ENCODE assay signal across 8 mouse cellular contexts in genomic region chr9:107568331-107569261, GRCm38 (mm10). TPM values are rescaled to one million over a fixed set of nuclear protein-coding genes. Genes with fewer than 3 reads are reported as not detected.
DNase-seq lines count a peak whose midpoint lies in the region; ATAC-seq and TF ChIP-seq lines count a peak whose summit lies in the region.

No protein-coding gene starts in this region.

- TF ChIP-seq CTCF in intestine, postnatal 0 days (IDR thresholded peaks at IDR 0.05; ENCODE audit: low read depth) = no peak
- no peak for TF ChIP-seq CTCF in small intestine, adult 2 months (IDR thresholded peaks at IDR 0.05; ENCODE audit: extremely low read depth, insufficient read length, insufficient replicate concordance, low read depth, low read length)

- peak; percentile 76 to 79 for DNase-seq in left cerebral cortex, adult 18-20 months (ENCODE audit: low spot score in 2 of 2)
- DNase-seq in left cerebral cortex, adult 11 months (ENCODE audit: low spot score) = no peak
- DNase-seq in embryo, embryonic 9.5 days (ENCODE audit: extremely low spot score) = peak; percentile 91

- ATAC-seq in granulocyte monocyte progenitor cell, adult 5-6 weeks (replicated peaks; ENCODE audit: poor library complexity, severe bottlenecking) = peak; percentile 55
- peak; percentile 67 for ATAC-seq in intestine, postnatal 0 days
- peak; percentile 77 for ATAC-seq in limb, embryonic 12.5 days (ENCODE audit: insufficient number of reproducible peaks, insufficient read depth, low FRiP score, low TSS enrichment, low read depth)
- ATAC-seq in midbrain, embryonic 13.5 days = peak; percentile 91

- peak overlapping the region; percentile 72 for H3K9ac ChIP-seq in intestine, postnatal 0 days (ENCODE audit: low read depth, low read length)
- peak overlapping the region; percentile 88 for H3K9ac ChIP-seq in limb, embryonic 12.5 days (replicated peaks)
- H3K9ac ChIP-seq in midbrain, embryonic 13.5 days (replicated peaks) = peak overlapping the region; percentile 96

- H3K27me3 ChIP-seq in intestine, postnatal 0 days (replicated peaks; ENCODE audit: control insufficient read depth, insufficient read depth, low read length) = no peaks in the 10 kb centered on the region
- H3K27me3 ChIP-seq in limb, embryonic 12.5 days = no peaks in the 10 kb centered on the region
- no peaks in the 10 kb centered on the region for H3K27me3 ChIP-seq in midbrain, embryonic 13.5 days
- H3K27me3 ChIP-seq in small intestine, adult 2 months (ENCODE audit: control insufficient read depth, insufficient read depth, low read length) = no peaks in the 10 kb centered on the region

- peak overlapping the region; percentile 81 for H3K4me2 ChIP-seq in intestine, postnatal 0 days (replicated peaks; ENCODE audit: low read depth)
- H3K4me2 ChIP-seq in limb, embryonic 12.5 days = peak overlapping the region; percentile 96
- H3K4me2 ChIP-seq in midbrain, embryonic 13.5 days (replicated peaks) = peak overlapping the region; percentile 96

- peaks cover 20% of the 10 kb centered on the region for H3K4me1 ChIP-seq in intestine, postnatal 0 days (replicated peaks; ENCODE audit: control insufficient read depth, insufficient read depth, low read length)
- H3K4me1 ChIP-seq in limb, embryonic 12.5 days (replicated peaks) = peaks cover 47% of the 10 kb centered on the region
- peaks cover 67% of the 10 kb centered on the region for H3K4me1 ChIP-seq in midbrain, embryonic 13.5 days (replicated peaks)
- peaks cover 39% of the 10 kb centered on the region for H3K4me1 ChIP-seq in small intestine, adult 2 months (ENCODE audit: control insufficient read depth, insufficient read depth, insufficient read length, low read length)

- H3K27ac ChIP-seq in intestine, postnatal 0 days (ENCODE audit: low read depth, low read length) = peak overlapping the region; percentile 84
- peak overlapping the region; percentile 90 for H3K27ac ChIP-seq in limb, embryonic 12.5 days
- peak overlapping the region; percentile 89 for H3K27ac ChIP-seq in midbrain, embryonic 13.5 days
- peak overlapping the region; percentile 99 for H3K27ac ChIP-seq in small intestine, adult 2 months (ENCODE audit: insufficient read depth, low read depth, low read length)

- H3K36me3 ChIP-seq in intestine, postnatal 0 days (ENCODE audit: control insufficient read depth, insufficient read depth) = peaks cover 22% of the 10 kb centered on the region; the same call in 1 of the 2 replicates
- H3K36me3 ChIP-seq in limb, embryonic 12.5 days = peaks cover 57% of the 10 kb centered on the region
- H3K36me3 ChIP-seq in midbrain, embryonic 13.5 days = peaks cover 59% of the 10 kb centered on the region
- peaks cover 20% of the 10 kb centered on the region for H3K36me3 ChIP-seq in small intestine, adult 2 months (ENCODE audit: control insufficient read depth, insufficient read depth, low read length)

- under 1% methylated on average over 41 of the region's 41 CpGs for WGBS in intestine, postnatal 0 days
- under 1% methylated on average over 41 of the region's 41 CpGs for WGBS in limb, embryonic 12.5 days
- under 1% methylated on average over 41 of the region's 41 CpGs for WGBS in midbrain, embryonic 13.5 days
- WGBS in small intestine, adult 2 months = under 1% methylated on average over 41 of the region's 41 CpGs

- H3K4me3 ChIP-seq in intestine, postnatal 0 days (ENCODE audit: low read depth, low read length) = peak overlapping the region; percentile 72
- peak overlapping the region; percentile 81 for H3K4me3 ChIP-seq in limb, embryonic 12.5 days (replicated peaks)
- H3K4me3 ChIP-seq in midbrain, embryonic 13.5 days (replicated peaks) = peak overlapping the region; percentile 71
- peak overlapping the region; percentile 89 for H3K4me3 ChIP-seq in small intestine, adult 2 months (ENCODE audit: low read depth, low read length)

- H3K9me3 ChIP-seq in intestine, postnatal 0 days (ENCODE audit: control insufficient read depth) = no peaks in the 10 kb centered on the region
- H3K9me3 ChIP-seq in limb, embryonic 12.5 days = no peaks in the 10 kb centered on the region
- H3K9me3 ChIP-seq in midbrain, embryonic 13.5 days = no peaks in the 10 kb centered on the region

- no peak; the same call in 1 of the 2 replicates for TF ChIP-seq POLR2A in small intestine, adult 2 months (IDR thresholded peaks at IDR 0.05; ENCODE audit: low read depth, low read length)

RNA-seq across cellular contexts. Expression of gene Hyal2, which starts 0.9 kb away (rescaled TPM):
- total RNA-seq in left cerebral cortex, adult 18-20 months (2021) = 10 to 100 TPM; 13.0 to 15.5 TPM
- total RNA-seq in granulocyte monocyte progenitor cell, adult 5-6 weeks (2014; fragmentation: Nextera tagmentation) = 6.2 and 11.6 TPM in 2 replicates
- total RNA-seq in granulocyte monocyte progenitor cell, adult 5-6 weeks (2017) = 3.0 and 5.3 TPM in 2 replicates
- polyA plus RNA-seq in intestine, postnatal 0 days (2015; fragmentation: Nextera tagmentation; extraction: Ambion mirVana) = 47.5 and 52.8 TPM in 2 replicates
- 127 and 128 TPM in 2 replicates for polyA plus RNA-seq in limb, embryonic 12.5 days (2016; fragmentation: Nextera tagmentation; extraction: Ambion mirVana)
- polyA plus RNA-seq in midbrain, embryonic 13.5 days (2015; fragmentation: Nextera tagmentation; extraction: Ambion mirVana) = 98.9 and 106 TPM in 2 replicates
- polyA plus RNA-seq in small intestine, adult 2 months (2012; rRNA removed) = 119 and 213 TPM in 2 replicates

RNA-seq across cellular contexts. Expression of gene Tusc2, which starts 5.5 kb away (rescaled TPM):
- total RNA-seq in left cerebral cortex, adult 18-20 months (2021) = 100 to 1,000 TPM; 104 to 108 TPM
- total RNA-seq in granulocyte monocyte progenitor cell, adult 5-6 weeks (2014; fragmentation: Nextera tagmentation) = 22.8 and 34.5 TPM in 2 replicates
- 10.8 and 13.2 TPM in 2 replicates for total RNA-seq in granulocyte monocyte progenitor cell, adult 5-6 weeks (2017)
- 38.7 and 41.6 TPM in 2 replicates for polyA plus RNA-seq in intestine, postnatal 0 days (2015; fragmentation: Nextera tagmentation; extraction: Ambion mirVana)
- polyA plus RNA-seq in limb, embryonic 12.5 days (2016; fragmentation: Nextera tagmentation; extraction: Ambion mirVana) = 50.6 and 52.6 TPM in 2 replicates
- 93.2 and 109 TPM in 2 replicates for polyA plus RNA-seq in midbrain, embryonic 13.5 days (2015; fragmentation: Nextera tagmentation; extraction: Ambion mirVana)
- 38.8 and 49.7 TPM in 2 replicates for polyA plus RNA-seq in small intestine, adult 2 months (2012; rRNA removed)

RNA-seq across cellular contexts. Expression of gene Hyal1, which starts 8.1 kb away (rescaled TPM):
- 1 to 10 TPM; 6.3 to 7.2 TPM for total RNA-seq in left cerebral cortex, adult 18-20 months (2021)
- total RNA-seq in granulocyte monocyte progenitor cell, adult 5-6 weeks (2014; fragmentation: Nextera tagmentation) = 1.4 and 4.9 TPM in 2 replicates
- total RNA-seq in granulocyte monocyte progenitor cell, adult 5-6 weeks (2017) = 0.56 and 1.0 TPM in 2 replicates
- polyA plus RNA-seq in intestine, postnatal 0 days (2015; fragmentation: Nextera tagmentation; extraction: Ambion mirVana) = 2.4 and 2.8 TPM in 2 replicates
- polyA plus RNA-seq in limb, embryonic 12.5 days (2016; fragmentation: Nextera tagmentation; extraction: Ambion mirVana) = 13.7 and 14.9 TPM in 2 replicates
- polyA plus RNA-seq in midbrain, embryonic 13.5 days (2015; fragmentation: Nextera tagmentation; extraction: Ambion mirVana) = 7.0 and 10.0 TPM in 2 replicates
- polyA plus RNA-seq in small intestine, adult 2 months (2012; rRNA removed) = 2.3 and 2.6 TPM in 2 replicates

RNA-seq across cellular contexts. Expression of gene Naa80, which starts 10.1 kb away (rescaled TPM):
- 10 to 100 TPM; 10.1 to 13.4 TPM for total RNA-seq in left cerebral cortex, adult 18-20 months (2021)
- total RNA-seq in granulocyte monocyte progenitor cell, adult 5-6 weeks (2014; fragmentation: Nextera tagmentation) = 7.1 and 18.2 TPM in 2 replicates
- total RNA-seq in granulocyte monocyte progenitor cell, adult 5-6 weeks (2017) = 5.5 and 8.2 TPM in 2 replicates
- 20.4 and 21.4 TPM in 2 replicates for polyA plus RNA-seq in intestine, postnatal 0 days (2015; fragmentation: Nextera tagmentation; extraction: Ambion mirVana)
- 14.3 and 16.1 TPM in 2 replicates for polyA plus RNA-seq in limb, embryonic 12.5 days (2016; fragmentation: Nextera tagmentation; extraction: Ambion mirVana)
- 16.5 and 19.1 TPM in 2 replicates for polyA plus RNA-seq in midbrain, embryonic 13.5 days (2015; fragmentation: Nextera tagmentation; extraction: Ambion mirVana)
- polyA plus RNA-seq in small intestine, adult 2 months (2012; rRNA removed) = 26.3 and 46.3 TPM in 2 replicates

RNA-seq across cellular contexts. Expression of gene Hyal3, which starts 12.0 kb away (rescaled TPM):
- total RNA-seq in left cerebral cortex, adult 18-20 months (2021) = 1 to 10 TPM; 1.6 TPM
- total RNA-seq in granulocyte monocyte progenitor cell, adult 5-6 weeks (2014; fragmentation: Nextera tagmentation) = 0.34 TPM in 1 of 2 replicates, not detected in the other
- total RNA-seq in granulocyte monocyte progenitor cell, adult 5-6 weeks (2017) = 0.26 and 0.46 TPM in 2 replicates
- polyA plus RNA-seq in intestine, postnatal 0 days (2015; fragmentation: Nextera tagmentation; extraction: Ambion mirVana) = 0.31 and 0.50 TPM in 2 replicates
- 1.3 and 1.4 TPM in 2 replicates for polyA plus RNA-seq in limb, embryonic 12.5 days (2016; fragmentation: Nextera tagmentation; extraction: Ambion mirVana)
- polyA plus RNA-seq in midbrain, embryonic 13.5 days (2015; fragmentation: Nextera tagmentation; extraction: Ambion mirVana) = 1.1 and 1.8 TPM in 2 replicates
- polyA plus RNA-seq in small intestine, adult 2 months (2012; rRNA removed) = 0.52 and 0.89 TPM in 2 replicates
